Mouse (Mus musculus) brain, embryonic 14.5 days (tissue): ENCODE results near the gene Pramef6. TPM values are rescaled to one million over a fixed set of nuclear protein-coding genes. Genes with fewer than 3 reads are reported as not detected.
"Not testable (repeated sequence)": the region's sequence is repeated elsewhere in the genome, so short reads cannot be mapped to it uniquely, and the experiment has no call there.

ENCODE experiments used
- DNase-seq: peaks from one replicate; pipeline ENCODE4 v3.0.0-alpha.2; 2011; ENCODE audit warnings: low read depth
- polyA plus RNA-seq: library from polyadenylated mRNA; depleted of rRNA; stranded (reverse); fragments of >200 nt; gene quantifications from 2 replicates; pipeline ENCODE4 v1.2.3, GENCODE M21; 2012; rRNA removed

Pramef6 gene
- polyA plus RNA-seq: not detected in 2 replicates

- not testable (repeated sequence) for DNase-seq
Measured at GRCm38 (mm10) chr4:143900280-143900679, at the start of gene Pramef6. TSS of gene Pramef6 (minus strand) at chr4:143900380.

- DNase-seq: not testable (repeated sequence)
Measured at GRCm38 (mm10) chr4:143894406-143894805, 5.8 kb downstream of the Pramef6 start.

GRCm38 (mm10) chr4:143882371-143882770 is 17.8 kb downstream of the Pramef6 start:
- not testable (repeated sequence) for DNase-seq

- not testable (repeated sequence) for DNase-seq
Measured at GRCm38 (mm10) chr4:143846197-143846596, 54.0 kb downstream of the Pramef6 start, which contains the start of gene Gm13103. TSS of gene Gm13103 (plus strand) at chr4:143846497.

Other genes starting within 250 kb of the Pramef6 start
- not detected in 2 replicates for gene Gm13088, start 243.1 kb downstream of the Pramef6 start, polyA plus RNA-seq
- not detected in 2 replicates for gene Gm13089, start 197.7 kb downstream of the Pramef6 start, polyA plus RNA-seq
- not detected in 2 replicates for gene Gm13078, start 180.9 kb downstream of the Pramef6 start, polyA plus RNA-seq
- not detected in 2 replicates for gene Gm13023, start 111.0 kb downstream of the Pramef6 start, polyA plus RNA-seq
- not detected in 2 replicates for gene Gm13084, start 84.3 kb downstream of the Pramef6 start, polyA plus RNA-seq
- gene Gm13103, start 53.9 kb downstream of the Pramef6 start, polyA plus RNA-seq: not detected in 2 replicates
- not detected in 2 replicates for gene Pramef25, start 50.6 kb upstream of the Pramef6 start, polyA plus RNA-seq
- gene Gm13101, start 66.6 kb upstream of the Pramef6 start, polyA plus RNA-seq: not detected in 2 replicates
- not detected in 2 replicates for gene Pramef17, start 94.0 kb upstream of the Pramef6 start, polyA plus RNA-seq
- not detected in 2 replicates for gene Pramel4, start 158.7 kb upstream of the Pramef6 start, polyA plus RNA-seq
- gene Gm13102, start 206.1 kb upstream of the Pramef6 start, polyA plus RNA-seq: not detected in 2 replicates